Mouse (Mus musculus): ENCODE data around the gene Efl1. TPM values are rescaled to one million over a fixed set of nuclear protein-coding genes. Genes with fewer than 3 reads are reported as not detected.

The Efl1 gene
- total and polyA plus RNA-seq, 3 experiments, result 12.6 to 15.6 TPM; not detected in 1

GRCm38 (mm10) chr7:82691021-82691738, 42.8 kb downstream of the Efl1 start:
- TF ChIP-seq TAL1 (IDR thresholded peaks at IDR 0.05; ENCODE audit: low read length), result peak; percentile 69
- peak; percentile 23; the same call in 1 of the 2 replicates for TF ChIP-seq BHLHE40 (IDR thresholded peaks at IDR 0.05; ENCODE audit: borderline replicate concordance, low read depth, low read length)
- TF ChIP-seq KAT2A (conservative IDR thresholded peaks at IDR 0.05; ENCODE audit: low read depth, low read length), result no peak
- peak; percentile 51; the same call in 1 of the 2 replicates for TF ChIP-seq ETS1 (IDR thresholded peaks at IDR 0.05; ENCODE audit: low read depth, low read length)
- no peak for TF ChIP-seq MYB (IDR thresholded peaks at IDR 0.05; ENCODE audit: low read depth, low read length)
- no peak for TF ChIP-seq ELF1 (IDR thresholded peaks at IDR 0.05; ENCODE audit: low read depth, low read length)
- TF ChIP-seq SIN3A (IDR thresholded peaks at IDR 0.05; ENCODE audit: low read length), result peak; percentile 30; the same call in 1 of the 2 replicates
- peak; percentile 79 for TF ChIP-seq TCF12 (IDR thresholded peaks at IDR 0.05; ENCODE audit: low read depth, low read length)
- peak; percentile 77 for TF ChIP-seq GATA1 (IDR thresholded peaks at IDR 0.05; ENCODE audit: low read depth, low read length)
- peak in 1 of 2 experiments; percentile 28; a peak in 1 of 4 replicates for TF ChIP-seq POLR2A (IDR thresholded peaks at IDR 0.05; ENCODE audit: control insufficient read depth in 1 of 2, insufficient read depth in 1 of 2, low read depth in 1 of 2, low read length in 2 of 2, poor library complexity in 1 of 2)
- TF ChIP-seq RCOR1 (IDR thresholded peaks at IDR 0.05; ENCODE audit: low read depth, low read length), result peak; percentile 19; the same call in 1 of the 2 replicates
- TF ChIP-seq GABPA (IDR thresholded peaks at IDR 0.05; ENCODE audit: low read depth, low read length), result no peak
- peak; percentile 76 for TF ChIP-seq MXI1 (IDR thresholded peaks at IDR 0.05; ENCODE audit: low read depth, low read length)
- no peak for TF ChIP-seq ZMIZ1 (IDR thresholded peaks at IDR 0.05; ENCODE audit: low read depth, low read length)
- peak; percentile 74 for TF ChIP-seq MAX (IDR thresholded peaks at IDR 0.05; ENCODE audit: low read length)
- peak; percentile 75 for TF ChIP-seq MYC (IDR thresholded peaks at IDR 0.05; ENCODE audit: low read depth, low read length)
- TF ChIP-seq USF1 (IDR thresholded peaks at IDR 0.05; ENCODE audit: low read depth, low read length), result 0 out of 2 replicates have a peak, but pooled peaks have one; percentile 16
- TF ChIP-seq EP300 (IDR thresholded peaks at IDR 0.05; ENCODE audit: low read depth in 1 of 2, low read length in 2 of 2), result peak; percentile 82

DNA sequence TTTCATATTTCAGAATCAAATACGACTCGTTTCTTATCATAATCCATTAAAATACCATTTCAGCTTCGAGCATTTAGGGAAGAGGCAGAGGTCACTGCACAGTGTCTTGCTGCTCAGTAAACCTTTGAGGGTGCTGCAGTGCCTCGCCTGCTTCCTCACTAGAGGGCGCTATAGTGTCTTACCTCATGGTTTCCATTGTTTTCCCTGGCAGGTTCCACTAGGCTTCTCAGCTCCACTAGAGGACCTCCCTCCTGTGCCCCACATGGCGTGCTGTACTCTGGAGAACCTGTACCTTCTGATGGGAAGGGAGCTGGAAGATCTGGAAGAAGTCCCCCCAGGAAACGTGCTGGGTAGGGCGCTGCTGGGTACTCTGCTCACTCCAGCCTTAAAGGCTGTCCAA, 49.3 kb downstream of the Efl1 start:
- peaks cover 0 to 9% of the 10 kb centered on the region in 2 experiments; a peak in 2 of 4 replicates for H3K4me1 ChIP-seq (ENCODE audit: control insufficient read depth in 1 of 2, insufficient read depth in 2 of 2, low read length in 2 of 2)
- H3K79me2 ChIP-seq (ENCODE audit: control insufficient read depth, insufficient read depth, low read length, poor library complexity), result no peaks in the 10 kb centered on the region
- no peaks in the 10 kb centered on the region for H3K27me3 ChIP-seq (ENCODE audit: control insufficient read depth in 1 of 2, insufficient read depth in 2 of 2, low read length in 2 of 2)
- no peak overlapping the region for H3K27ac ChIP-seq (ENCODE audit: control insufficient read depth, low read depth, low read length)
- TF ChIP-seq SMC3 (IDR thresholded peaks at IDR 0.05; ENCODE audit: low read depth, low read length) (0 out of 2 replicates have a peak, but pooled peaks have one; percentile 13), CTCF (IDR thresholded peaks at IDR 0.05 in 2 of 3, conservative IDR thresholded peaks at IDR 0.05 in 1 of 3; ENCODE audit: control insufficient read depth in 1 of 3, insufficient read depth in 1 of 3, low read depth in 2 of 3, low read length in 3 of 3, poor library complexity in 1 of 3, severe bottlenecking in 1 of 3) (peak; percentile 62 to 74 (median 72)), MYB (IDR thresholded peaks at IDR 0.05; ENCODE audit: low read depth, low read length) (no peak)
- peak; percentile 57 for DNase-seq (ENCODE audit: low read depth, low spot score)
- no peak overlapping the region for H3K4me3 ChIP-seq (ENCODE audit: control insufficient read depth in 1 of 2, insufficient read depth in 1 of 2, low read depth in 2 of 2, low read length in 2 of 2)
- H3K9me3 ChIP-seq (replicated peaks; ENCODE audit: insufficient read depth, low read length), result no peaks in the 10 kb centered on the region
- no peak overlapping the region for H3K9ac ChIP-seq (ENCODE audit: control insufficient read depth, low read depth, low read length, poor library complexity, severe bottlenecking)
- H3K36me3 ChIP-seq (ENCODE audit: control insufficient read depth in 1 of 2, insufficient read depth in 2 of 2, low read length in 2 of 2), result peaks cover 3 to 10% of the 10 kb centered on the region in 2 experiments; a peak in 3 of 4 replicates

More at GRCm38 (mm10) chr7:82691021-82691738, 42.8 kb downstream of the Efl1 start:
- H3K4me1 ChIP-seq (ENCODE audit: control insufficient read depth in 1 of 2, insufficient read depth in 2 of 2, low read length in 2 of 2), result peaks cover 12% of the 10 kb centered on the region in 2 experiments
- H3K27ac ChIP-seq (ENCODE audit: control insufficient read depth, low read depth, low read length), result peak overlapping the region; percentile 80
- peak overlapping the region; percentile 45 for H3K9ac ChIP-seq (ENCODE audit: control insufficient read depth, low read depth, low read length, poor library complexity, severe bottlenecking)
- DNase-seq (ENCODE audit: low read depth, low spot score), result peak; percentile 87
- no peaks in the 10 kb centered on the region for H3K27me3 ChIP-seq (ENCODE audit: control insufficient read depth in 1 of 2, insufficient read depth in 2 of 2, low read length in 2 of 2)
- no peak overlapping the region for H3K4me3 ChIP-seq (ENCODE audit: control insufficient read depth in 1 of 2, insufficient read depth in 1 of 2, low read depth in 2 of 2, low read length in 2 of 2)
- H3K36me3 ChIP-seq (ENCODE audit: control insufficient read depth in 1 of 2, insufficient read depth in 2 of 2, low read length in 2 of 2), result peaks cover 6 to 14% of the 10 kb centered on the region in 2 experiments
- H3K79me2 ChIP-seq (ENCODE audit: control insufficient read depth, insufficient read depth, low read length, poor library complexity), result no peaks in the 10 kb centered on the region
- no peaks in the 10 kb centered on the region for H3K9me3 ChIP-seq (replicated peaks; ENCODE audit: insufficient read depth, low read length)

Data from MEL (cell line).